Mouse (Mus musculus) forebrain, embryonic 16.5 days (tissue): ENCODE measurements around the gene Hdac10. TPM values are rescaled to one million over a fixed set of nuclear protein-coding genes. Genes with fewer than 3 reads are reported as not detected.

Experiments
- ATAC-seq: fragments of 200-750 bp; cut with Nextera tagmentation; 2 replicates; pipeline ENCODE4 v1.8.0; 2017; ENCODE audit warnings: mild to moderate bottlenecking, moderate library complexity
- H3K27ac ChIP-seq: fragments of 300-500 bp; sonication (generic); 2 replicates; pipeline ENCODE4 v1.5.1; 2014; ENCODE audit warnings: low read length, control low read depth
- H3K27me3 ChIP-seq: fragments of 300-500 bp; sonication (generic); replicated peaks from 2 replicates; pipeline ENCODE4 v1.6.1; 2014; ENCODE audit warnings: low read length; ENCODE audit not compliant: control insufficient read depth, insufficient read depth
- H3K36me3 ChIP-seq: fragments of 300-500 bp; sonication (generic); 2 replicates; pipeline ENCODE4 v1.6.1; 2014; ENCODE audit not compliant: control insufficient read depth, insufficient read depth
- H3K4me1 ChIP-seq: fragments of 300-500 bp; sonication (generic); replicated peaks from 2 replicates; pipeline ENCODE4 v1.6.1; 2014; ENCODE audit warnings: low read length; ENCODE audit not compliant: control insufficient read depth, insufficient read depth
- H3K4me2 ChIP-seq: fragments of 300-500 bp; sonication (generic); 2 replicates; pipeline ENCODE4 v1.6.1; 2014; ENCODE audit warnings: mild to moderate bottlenecking, low read length, control low read depth
- H3K4me3 ChIP-seq: fragments of 300-500 bp; sonication (generic); replicated peaks from 2 replicates; pipeline ENCODE4 v1.5.1; 2014; ENCODE audit warnings: mild to moderate bottlenecking, low read length, control low read depth
- H3K9ac ChIP-seq: fragments of 300-500 bp; sonication (generic); replicated peaks from 2 replicates; pipeline ENCODE4 v1.6.1; 2014; ENCODE audit warnings: low read depth, low read length, control low read depth
- H3K9me3 ChIP-seq: fragments of 300-500 bp; sonication (generic); 2 replicates; pipeline ENCODE4 v1.6.1; 2016; ENCODE audit warnings: low read length; ENCODE audit not compliant: control insufficient read depth
- WGBS: fragments of 180-500 bp; shearing (Covaris S2); extraction: QIAGEN DNeasy Blood & Tissue Kit; methylation state at CpG from one replicate; pipeline ENCODE4 v1.1.7; 2014; 5-methylcytosine and 5-hydroxymethylcytosine counted together
- polyA plus RNA-seq: library from polyadenylated mRNA; unstranded; fragments of >200 nt; fragmentation: Nextera tagmentation; extraction: Ambion mirVana; gene quantifications from 2 replicates; pipeline ENCODE4 v1.2.1, GENCODE M21; 2015

Gene Hdac10
- polyA plus RNA-seq = 39.5 and 46.0 TPM in 2 replicates

- peak within 1 kb of the TSS; percentile 92 for H3K4me2 ChIP-seq
- peak; percentile 86 for ATAC-seq
- H3K27ac ChIP-seq = peak within 1 kb of the TSS; percentile 86
- WGBS = 4% methylated on average over 36 of the region's 36 CpGs
- H3K4me3 ChIP-seq = peak within 1 kb of the TSS; percentile 78
- no peaks in the 10 kb centered on the region for H3K9me3 ChIP-seq
- H3K4me1 ChIP-seq = peaks cover 21% of the 10 kb centered on the region
- peak within 1 kb of the TSS; percentile 80 for H3K9ac ChIP-seq
- no peaks in the 10 kb centered on the region for H3K27me3 ChIP-seq
- no peaks in the 10 kb centered on the region for H3K36me3 ChIP-seq
Observed at GRCm38 (mm10) chr15:89128382-89129350, at the start of gene Hdac10. Gene Hdac10 (minus strand): TSS chr15:89128700.

DNA sequence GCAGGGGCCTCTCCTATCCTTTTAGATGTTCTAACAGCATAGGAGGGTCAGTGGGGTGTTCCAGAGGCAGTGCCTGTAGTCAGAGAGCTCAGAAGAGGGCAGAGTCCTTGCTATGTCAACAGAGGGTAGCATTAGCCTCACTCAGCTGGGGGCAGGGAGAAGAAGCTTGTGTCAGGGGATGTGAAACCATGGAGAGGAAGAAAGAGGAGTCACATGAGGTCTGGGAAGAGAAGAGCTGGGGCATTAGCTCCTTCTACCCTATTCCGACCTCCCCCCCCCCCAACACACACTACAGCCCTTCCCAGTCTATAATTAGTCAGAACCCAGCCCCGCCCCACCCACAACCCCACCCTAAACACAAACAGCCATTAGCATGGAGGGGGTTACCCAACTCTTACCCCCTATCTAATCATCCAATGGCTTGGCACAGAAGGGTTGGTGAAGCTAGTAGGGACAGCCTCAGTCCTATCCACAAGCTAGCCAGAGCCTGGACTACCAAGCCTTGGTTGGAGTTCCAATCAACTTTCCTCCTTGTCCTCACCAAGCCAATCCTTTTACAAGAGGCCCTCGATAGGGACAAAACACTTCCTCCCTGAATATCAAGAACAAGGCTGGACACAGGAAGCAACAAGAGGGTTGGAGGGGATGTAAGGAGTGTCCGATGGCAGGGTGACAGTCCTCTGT is 49.2 kb upstream of the Hdac10 start:
- peaks cover 81% of the 10 kb centered on the region for H3K4me1 ChIP-seq
- H3K4me3 ChIP-seq = no peak overlapping the region; the same call in 1 of the 2 replicates
- no peaks in the 10 kb centered on the region for H3K36me3 ChIP-seq
- no peaks in the 10 kb centered on the region for H3K9me3 ChIP-seq
- peak overlapping the region; percentile 43 for H3K27ac ChIP-seq
- 65% methylated on average over 4 of the region's 4 CpGs for WGBS
- H3K4me2 ChIP-seq = peak overlapping the region; percentile 59
- no peak for ATAC-seq
- peak overlapping the region; percentile 38 for H3K9ac ChIP-seq
- no peaks in the 10 kb centered on the region for H3K27me3 ChIP-seq

- Histone ChIP-seq H3K4me1 (peaks cover 83% of the 10 kb centered on the region), H3K9ac (peak overlapping the region; percentile 38), H3K4me2 (peak overlapping the region; percentile 31), H3K9me3 (no peaks in the 10 kb centered on the region), H3K27ac (peak overlapping the region; percentile 43), H3K4me3 (no peak overlapping the region; the same call in 1 of the 2 replicates), H3K36me3 (no peaks in the 10 kb centered on the region), H3K27me3 (no peaks in the 10 kb centered on the region)
- no peak for ATAC-seq
- 6% methylated on average over 5 of the region's 5 CpGs for WGBS
Observed at GRCm38 (mm10) chr15:89177121-89177520, 48.6 kb upstream of the Hdac10 start.

DNA sequence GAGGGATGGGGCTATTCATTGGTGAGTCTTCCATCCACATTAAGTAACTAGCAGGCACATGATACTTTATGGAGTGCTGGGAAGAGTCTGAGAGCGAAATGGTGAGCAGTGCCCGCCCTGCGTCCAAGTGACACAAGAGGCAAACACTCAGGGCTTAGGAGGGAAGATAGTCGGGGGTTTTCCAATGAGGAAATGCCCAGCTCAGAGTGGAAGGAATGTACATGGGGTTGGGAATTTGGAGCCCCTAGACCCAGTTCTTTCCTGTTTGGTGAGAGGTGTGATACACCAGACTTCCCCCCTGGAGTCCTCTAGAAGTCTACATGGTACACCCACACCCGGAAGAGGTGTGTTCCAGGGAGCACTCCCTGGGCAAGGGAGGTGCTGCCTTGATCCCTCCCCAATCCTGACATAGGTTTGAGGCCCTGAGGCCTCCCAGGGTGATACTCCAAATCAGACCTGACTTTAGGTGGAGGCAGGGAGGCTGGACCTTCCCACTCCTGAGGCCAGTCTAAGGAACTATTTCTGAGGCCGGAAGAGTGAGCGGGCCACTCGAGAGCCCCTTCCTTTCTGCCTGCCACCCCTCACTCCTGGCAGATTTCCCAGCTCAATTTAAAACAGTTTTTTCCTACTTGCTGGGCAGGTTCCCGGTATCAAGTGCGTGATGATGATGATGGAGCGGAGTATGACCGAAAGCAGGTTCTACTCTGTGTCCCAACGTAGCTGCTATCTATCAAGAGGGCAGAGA is 47.1 kb upstream of the Hdac10 start:
- no peak overlapping the region for H3K4me2 ChIP-seq

GRCm38 (mm10) chr15:89174889-89175339 is 46.4 kb upstream of the Hdac10 start:
- WGBS = 33% methylated on average over 11 of the region's 11 CpGs
- H3K27me3 ChIP-seq = no peaks in the 10 kb centered on the region
- no peaks in the 10 kb centered on the region for H3K36me3 ChIP-seq
- 0 out of 2 replicates have a peak, but pooled peaks have one; percentile 17 for ATAC-seq
- H3K9me3 ChIP-seq = no peaks in the 10 kb centered on the region
- H3K4me2 ChIP-seq = peak overlapping the region; percentile 98
- peaks cover 91% of the 10 kb centered on the region for H3K4me1 ChIP-seq
- peak overlapping the region; percentile 8; the same call in 1 of the 2 replicates for H3K9ac ChIP-seq
- no peak overlapping the region for H3K4me3 ChIP-seq
- peak overlapping the region; percentile 46; the same call in 1 of the 2 replicates for H3K27ac ChIP-seq

More for the DNA sequence above, 47.1 kb upstream of the Hdac10 start:
- no peak for ATAC-seq
- H3K36me3 ChIP-seq = no peaks in the 10 kb centered on the region
- no peaks in the 10 kb centered on the region for H3K27me3 ChIP-seq
- WGBS = 50% methylated on average over 13 of the region's 13 CpGs
- peak overlapping the region; percentile 6; the same call in 1 of the 2 replicates for H3K27ac ChIP-seq
- H3K4me3 ChIP-seq = no peak overlapping the region
- H3K9me3 ChIP-seq = no peaks in the 10 kb centered on the region
- H3K9ac ChIP-seq = no peak overlapping the region
- H3K4me1 ChIP-seq = peaks cover 84% of the 10 kb centered on the region

GRCm38 (mm10) chr15:89173906-89174214 is 45.4 kb upstream of the Hdac10 start:
- 0 out of 2 replicates have a peak, but pooled peaks have one; percentile 9 for ATAC-seq
- Histone ChIP-seq H3K27ac (no peak overlapping the region), H3K9ac (peak overlapping the region; percentile 87), H3K4me1 (peaks cover 94% of the 10 kb centered on the region), H3K27me3 (no peaks in the 10 kb centered on the region), H3K36me3 (no peaks in the 10 kb centered on the region), H3K4me2 (peak overlapping the region; percentile 98), H3K4me3 (peak overlapping the region; percentile 61), H3K9me3 (no peaks in the 10 kb centered on the region)
- WGBS = 4% methylated on average over 15 of the region's 15 CpGs

- peak overlapping the region; percentile 61 for H3K4me3 ChIP-seq
- peak overlapping the region; percentile 81 for H3K27ac ChIP-seq
- no peaks in the 10 kb centered on the region for H3K36me3 ChIP-seq
- H3K4me2 ChIP-seq = peak overlapping the region; percentile 98
- H3K9me3 ChIP-seq = no peaks in the 10 kb centered on the region
- WGBS = under 1% methylated on average over 58 of the region's 65 CpGs
- ATAC-seq = peak; percentile 48
- H3K4me1 ChIP-seq = peaks cover 89% of the 10 kb centered on the region
- H3K9ac ChIP-seq = peak overlapping the region; percentile 87
- H3K27me3 ChIP-seq = no peaks in the 10 kb centered on the region
Observed at GRCm38 (mm10) chr15:89173024-89173905, 44.8 kb upstream of the Hdac10 start.

DNA sequence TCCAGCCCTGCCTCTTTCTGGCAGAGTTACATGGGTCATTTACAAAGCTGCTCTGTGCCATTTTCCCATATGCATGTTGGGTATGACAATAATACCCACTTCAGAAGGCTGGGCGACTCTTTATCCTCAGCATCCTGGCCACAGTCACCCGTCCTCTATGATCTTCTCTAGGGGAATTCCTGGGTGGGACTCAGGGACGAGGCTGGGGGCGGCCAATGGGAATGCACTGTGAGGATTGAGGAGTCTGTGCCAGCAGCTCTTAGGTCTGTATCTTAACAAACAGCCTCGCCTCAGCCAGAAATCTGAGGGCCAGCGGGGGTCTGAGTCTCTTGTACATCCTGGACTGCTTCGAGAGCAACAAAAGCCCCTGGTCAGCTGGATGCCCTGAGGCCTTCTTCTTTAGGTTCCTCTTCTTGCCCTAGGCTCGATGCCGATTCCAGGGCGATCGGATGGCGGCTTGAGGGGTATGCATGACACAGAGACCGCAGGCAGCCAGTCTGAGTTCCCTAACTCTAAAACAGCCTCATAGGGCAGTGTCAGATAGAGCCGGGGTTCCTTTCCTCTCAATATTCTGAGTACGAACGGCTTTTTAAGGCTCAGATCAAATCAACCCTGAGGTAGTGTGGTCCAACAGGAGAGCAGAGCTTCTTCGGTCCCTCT is 43.9 kb upstream of the Hdac10 start:
- peak overlapping the region; percentile 81 for H3K27ac ChIP-seq
- H3K4me2 ChIP-seq = peak overlapping the region; percentile 98
- H3K9me3 ChIP-seq = no peaks in the 10 kb centered on the region
- no peak for ATAC-seq
- peak overlapping the region; percentile 87 for H3K9ac ChIP-seq
- H3K4me3 ChIP-seq = peak overlapping the region; percentile 61
- 21% methylated on average over 17 of the region's 17 CpGs for WGBS
- H3K27me3 ChIP-seq = no peaks in the 10 kb centered on the region
- H3K4me1 ChIP-seq = peaks cover 81% of the 10 kb centered on the region
- peaks cover 2% of the 10 kb centered on the region; the same call in 1 of the 2 replicates for H3K36me3 ChIP-seq
